Comparison of ENCODE assay signal across 22 mouse cellular contexts in the genomic region with DNA sequence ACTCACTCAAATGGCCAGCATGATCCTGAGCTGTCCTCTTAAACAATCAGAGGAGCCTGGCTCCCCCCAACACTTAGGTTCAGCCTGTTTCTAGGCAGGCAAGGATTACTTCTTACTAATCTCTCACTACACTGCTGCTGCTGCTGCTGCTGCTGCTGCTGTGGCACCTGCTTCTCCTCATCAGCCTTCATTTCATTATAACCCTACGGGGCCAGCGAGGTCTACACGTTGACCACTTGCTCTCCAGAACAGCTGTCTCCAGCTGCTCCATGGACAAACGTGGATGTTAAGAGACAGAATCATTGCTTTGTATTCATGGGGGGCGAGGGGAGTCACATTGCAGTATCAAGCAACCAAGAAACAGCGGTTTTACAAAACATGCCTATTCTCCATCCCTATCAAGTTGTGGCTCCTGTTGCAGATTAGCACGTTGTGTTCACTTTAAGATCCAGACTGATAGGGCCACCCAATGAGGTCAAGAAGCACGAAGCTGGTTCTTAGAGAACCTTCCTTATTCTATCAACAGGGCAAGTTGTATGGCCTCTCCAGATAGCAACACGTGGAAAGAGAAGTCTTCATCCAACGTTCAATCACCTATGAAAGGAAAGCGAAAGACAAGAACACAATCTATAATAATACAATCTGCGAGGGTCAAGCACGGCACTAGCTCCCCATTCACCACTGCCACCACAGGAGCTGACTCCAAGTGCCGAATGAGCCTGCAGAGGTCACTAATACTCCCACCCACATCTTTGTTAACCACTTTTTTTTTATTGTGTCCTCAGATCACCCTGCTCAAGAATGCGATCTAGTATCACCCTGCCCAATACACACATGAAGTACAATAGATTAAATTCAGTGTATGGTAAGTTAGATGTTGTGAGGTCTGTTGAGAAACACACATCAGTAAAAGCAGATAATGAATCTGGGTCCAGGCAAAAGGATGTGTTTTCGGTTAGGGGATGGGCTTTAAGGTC. TPM values are rescaled to one million over a fixed set of nuclear protein-coding genes. Genes with fewer than 3 reads are reported as not detected.
A peak's percentile ranks its signal among the peaks of the same experiment; 100 is the strongest.
DNase-seq lines count a peak whose midpoint lies in the region; ATAC-seq and TF ChIP-seq lines count a peak whose summit lies in the region.
"Had no signal": no experiment of that assay in that cellular context is flagged by ENCODE, and none has a peak within 500 bp of the region (broad histone marks: within the 10 kb centered on the region; RNA-seq: fewer than 3 reads in every experiment).

No protein-coding gene starts in this region.

- H3K36me3 ChIP-seq in kidney, embryonic 15.5 days: no peaks in the 10 kb centered on the region
- H3K36me3 ChIP-seq in embryonic facial prominence, embryonic 14.5 days (ENCODE audit: control insufficient read depth, insufficient read depth, low read length): no peaks in the 10 kb centered on the region
- H3K36me3 ChIP-seq in myocyte (ENCODE audit: control insufficient read depth, insufficient read depth): no peaks in the 10 kb centered on the region
- H3K36me3 ChIP-seq in midbrain, embryonic 10.5 days: no peaks in the 10 kb centered on the region
- H3K36me3 ChIP-seq: forebrain, embryonic 12.5 days; heart, embryonic 10.5 days; hindbrain, embryonic 12.5 days had no signal

- peak; percentile 81 for DNase-seq in kidney, postnatal 10 days
- peak; percentile 74 for DNase-seq in retina, postnatal 1 day
- DNase-seq in retina, embryonic 14.5 days (ENCODE audit: low spot score): no peak
- peak; percentile 79 for DNase-seq in embryonic facial prominence, embryonic 14.5 days (ENCODE audit: low spot score)
- DNase-seq in midbrain, embryonic 10.5 days (ENCODE audit: low spot score): no peak
- DNase-seq: adrenal gland, postnatal 25 days; cerebellum, adult 18-20 months; cerebellum, adult 9-11 months; gastrocnemius, postnatal 10 days; heart, adult 18-20 months; heart, postnatal 10 days; heart, postnatal 4 days had no signal

- no peak for TF ChIP-seq POLR2A in myocyte (IDR thresholded peaks at IDR 0.05; ENCODE audit: insufficient read length, low read depth)

- H3K27ac ChIP-seq in kidney, embryonic 15.5 days: no peak overlapping the region
- H3K27ac ChIP-seq in embryonic facial prominence, embryonic 14.5 days (replicated peaks; ENCODE audit: low read depth, low read length): no peak overlapping the region
- no peak overlapping the region for H3K27ac ChIP-seq in midbrain, embryonic 10.5 days (replicated peaks)
- H3K27ac ChIP-seq: forebrain, embryonic 12.5 days; heart, embryonic 10.5 days; hindbrain, embryonic 12.5 days had no signal

- H3K9me3 ChIP-seq in kidney, embryonic 15.5 days (replicated peaks): no peaks in the 10 kb centered on the region
- no peaks in the 10 kb centered on the region for H3K9me3 ChIP-seq in embryonic facial prominence, embryonic 14.5 days (ENCODE audit: control insufficient read depth, low read length)
- no peaks in the 10 kb centered on the region for H3K9me3 ChIP-seq in midbrain, embryonic 10.5 days (replicated peaks)
- H3K9me3 ChIP-seq: forebrain, embryonic 12.5 days; heart, embryonic 10.5 days; hindbrain, embryonic 12.5 days had no signal

- H3K4me2 ChIP-seq in kidney, embryonic 15.5 days: no peak overlapping the region
- no peak overlapping the region for H3K4me2 ChIP-seq in embryonic facial prominence, embryonic 14.5 days (ENCODE audit: low read depth, low read length)
- H3K4me2 ChIP-seq in myocyte (ENCODE audit: low read depth): peak overlapping the region; percentile 62
- H3K4me2 ChIP-seq: forebrain, embryonic 12.5 days; hindbrain, embryonic 12.5 days had no signal

- H3K27me3 ChIP-seq in kidney, embryonic 15.5 days: no peaks in the 10 kb centered on the region
- no peaks in the 10 kb centered on the region for H3K27me3 ChIP-seq in embryonic facial prominence, embryonic 14.5 days (replicated peaks; ENCODE audit: control insufficient read depth, insufficient read depth, low read length)
- H3K27me3 ChIP-seq in myocyte (ENCODE audit: control insufficient read depth, insufficient read depth, insufficient read length): no peaks in the 10 kb centered on the region
- H3K27me3 ChIP-seq in midbrain, embryonic 10.5 days (ENCODE audit: low read depth, poor library complexity, severe bottlenecking): no peaks in the 10 kb centered on the region
- H3K27me3 ChIP-seq: forebrain, embryonic 12.5 days; hindbrain, embryonic 12.5 days; Patski had no signal

- 0 out of 2 replicates have a peak, but pooled peaks cover 6% of the 10 kb centered on the region for H3K4me1 ChIP-seq in kidney, embryonic 15.5 days
- no peaks in the 10 kb centered on the region for H3K4me1 ChIP-seq in embryonic facial prominence, embryonic 14.5 days (ENCODE audit: control insufficient read depth, insufficient read depth, low read length)
- H3K4me1 ChIP-seq in midbrain, embryonic 10.5 days: peaks cover 6% of the 10 kb centered on the region; the same call in 1 of the 2 replicates
- H3K4me1 ChIP-seq: forebrain, embryonic 12.5 days; hindbrain, embryonic 12.5 days had no signal

- H3K4me3 ChIP-seq in kidney, embryonic 15.5 days (replicated peaks): no peak overlapping the region
- no peak overlapping the region for H3K4me3 ChIP-seq in embryonic facial prominence, embryonic 14.5 days (ENCODE audit: low read depth, low read length)
- no peak overlapping the region for H3K4me3 ChIP-seq in myocyte
- H3K4me3 ChIP-seq in midbrain, embryonic 10.5 days: no peak overlapping the region
- H3K4me3 ChIP-seq: forebrain, embryonic 12.5 days; heart, embryonic 10.5 days; hindbrain, embryonic 12.5 days had no signal

- no peak for ATAC-seq in kidney, embryonic 15.5 days (replicated peaks; ENCODE audit: low FRiP score)
- peak; percentile 75; the same call in 1 of the 2 replicates for ATAC-seq in embryonic facial prominence, embryonic 14.5 days (ENCODE audit: low read depth)
- no peak for ATAC-seq in megakaryocyte, adult 5-6 weeks (ENCODE audit: poor library complexity, severe bottlenecking)
- ATAC-seq: activated CD4-positive, CD25-positive, alpha-beta regulatory T cell, adult 4 months; CD4-positive, CD25-positive, alpha-beta regulatory T cell, adult 4 months; forebrain, embryonic 16.5 days; Patski had no signal

- 71% methylated on average over 16 of the region's 16 CpGs for WGBS in kidney, embryonic 15.5 days
- WGBS in embryonic facial prominence, embryonic 14.5 days: 80% methylated on average over 16 of the region's 16 CpGs
- WGBS in midbrain, embryonic 10.5 days: 87% methylated on average over 16 of the region's 16 CpGs

- no peak overlapping the region for H3K9ac ChIP-seq in kidney, embryonic 15.5 days
- H3K9ac ChIP-seq in embryonic facial prominence, embryonic 14.5 days (ENCODE audit: low read depth, low read length): no peak overlapping the region
- H3K9ac ChIP-seq: forebrain, embryonic 12.5 days; hindbrain, embryonic 12.5 days had no signal

- no peaks in the 10 kb centered on the region for H3K79me2 ChIP-seq in myocyte (ENCODE audit: control insufficient read depth, insufficient read depth)

- H3ac ChIP-seq in myocyte (ENCODE audit: control insufficient read depth, insufficient read length): no peak overlapping the region

TF ChIP-seq in myocyte, 11 proteins besides CTCF, POLR2A, EP300 and RAD21:
- TF ChIP-seq MYOD1 (IDR thresholded peaks at IDR 0.05; ENCODE audit: control insufficient read depth in 1 of 3, insufficient read length in 2 of 3, low read depth in 2 of 3): peak; percentile 80 to 95 (median 90)
- TF ChIP-seq MYOG (IDR thresholded peaks at IDR 0.05; ENCODE audit: control insufficient read depth in 1 of 3, insufficient read depth in 1 of 3, insufficient read length in 2 of 3, low read depth in 2 of 3): peak; percentile 43 to 74 (median 70)
- peak; percentile 72 for TF ChIP-seq TCF3 (IDR thresholded peaks at IDR 0.05; ENCODE audit: insufficient read length, low read depth)
- no peak for TF ChIP-seq E2F4 (IDR thresholded peaks at IDR 0.05; ENCODE audit: insufficient read depth)
- TF ChIP-seq REST (IDR thresholded peaks at IDR 0.05; ENCODE audit: insufficient read depth, insufficient read length): no peak
- TF ChIP-seq CEBPB (IDR thresholded peaks at IDR 0.05; ENCODE audit: insufficient read depth, poor library complexity, severe bottlenecking): no peak
- peak; percentile 65 for TF ChIP-seq TCF12 (IDR thresholded peaks at IDR 0.05; ENCODE audit: insufficient read depth, poor library complexity, severe bottlenecking)
TF ChIP-seq in myocyte: peak in this region for 4.

RNA-seq across cellular contexts. Expression of a gene that starts 43.4 kb away (rescaled TPM):
- polyA plus RNA-seq in kidney, embryonic 15.5 days (2015; fragmentation: Nextera tagmentation; extraction: Ambion mirVana): 54.0 and 54.5 TPM in 2 replicates
- 57.3 and 59.5 TPM in 2 replicates for polyA plus RNA-seq in embryonic facial prominence, embryonic 14.5 days (2014; fragmentation: Nextera tagmentation; extraction: Ambion mirVana)
- polyA plus RNA-seq in myocyte (2012; fragmentation: generic; extraction: Trizol): 54.5 TPM
- 32.6 and 39.0 TPM in 2 replicates for total RNA-seq in megakaryocyte, adult 5-6 weeks (2015)
- total RNA-seq in megakaryocyte, adult 5-6 weeks (2017): 46.7 and 47.2 TPM in 2 replicates
- 30.0 and 33.6 TPM in 2 replicates for polyA plus RNA-seq in midbrain, embryonic 10.5 days (2016; fragmentation: Nextera tagmentation; extraction: Ambion mirVana)

Comparison
In these comparisons a context has a peak if more than half of its experiments do, and no peak if none do; other contexts are left out.
1. DNase-seq: peak in kidney, postnatal 10 days (single experiment), retina, postnatal 1 day (single experiment) and embryonic facial prominence, embryonic 14.5 days (single experiment); none in retina, embryonic 14.5 days (single experiment) and midbrain, embryonic 10.5 days (single experiment).